Mouse (Mus musculus) forebrain, embryonic 11.5 days (tissue): ENCODE measurements at regions not wholly inside any gene's neighbourhood (a gene's known extent, or its start where the extent isn't known, plus 50 kb on each side); places are given as distances from the start of the nearest gene placed in this dataset.
A peak's percentile ranks its signal among the peaks of the same experiment; 100 is the strongest.

Experiments used
- ATAC-seq: fragments of 200-750 bp; cut with Nextera tagmentation; replicated peaks from 2 replicates; pipeline ENCODE4 v1.8.0; 2017; ENCODE audit warnings: moderate TSS enrichment; ENCODE audit not compliant: low FRiP score
- DNase-seq: peaks from one replicate; pipeline ENCODE4 v3.0.0-alpha.2; 2017; ENCODE audit warnings: low spot score
- H3K27ac ChIP-seq: fragments of 300-500 bp; sonication (generic); 2 replicates; pipeline ENCODE4 v1.5.1; 2014; ENCODE audit warnings: low read depth, low read length
- H3K27me3 ChIP-seq: fragments of 300-500 bp; sonication (generic); 2 replicates; pipeline ENCODE4 v1.6.1; 2014; ENCODE audit warnings: mild to moderate bottlenecking, low read length, mixed read lengths; ENCODE audit not compliant: control insufficient read depth, insufficient read depth
- H3K36me3 ChIP-seq: fragments of 300-500 bp; sonication (generic); 2 replicates; pipeline ENCODE4 v1.6.1; 2014; ENCODE audit warnings: mild to moderate bottlenecking, low read length, moderate library complexity, mixed read lengths; ENCODE audit not compliant: control insufficient read depth, insufficient read depth
- H3K4me1 ChIP-seq: fragments of 300-500 bp; sonication (generic); replicated peaks from 2 replicates; pipeline ENCODE4 v1.6.1; 2014; ENCODE audit warnings: low read length, mixed read lengths; ENCODE audit not compliant: control insufficient read depth, insufficient read depth
- H3K4me2 ChIP-seq: fragments of 300-500 bp; sonication (generic); 2 replicates; pipeline ENCODE4 v1.6.1; 2014; ENCODE audit warnings: low read depth, mild to moderate bottlenecking, low read length, moderate library complexity, mixed read lengths; ENCODE audit not compliant: severe bottlenecking
- H3K4me3 ChIP-seq: fragments of 300-500 bp; sonication (generic); 2 replicates; pipeline ENCODE4 v1.5.1; 2014; ENCODE audit warnings: low read depth, low read length
- H3K9ac ChIP-seq: fragments of 300-500 bp; sonication (generic); 2 replicates; pipeline ENCODE4 v1.6.1; 2014; ENCODE audit warnings: low read length
- H3K9me3 ChIP-seq: fragments of 300-500 bp; sonication (generic); 2 replicates; pipeline ENCODE4 v1.6.1; 2016; ENCODE audit warnings: low read length, mixed read lengths; ENCODE audit not compliant: control insufficient read depth
- WGBS: fragments of 180-500 bp; shearing (Covaris S2); extraction: QIAGEN DNeasy Blood & Tissue Kit; methylation state at CpG from one replicate; pipeline ENCODE4 v1.1.7; 2014; 5-methylcytosine and 5-hydroxymethylcytosine counted together

DNA sequence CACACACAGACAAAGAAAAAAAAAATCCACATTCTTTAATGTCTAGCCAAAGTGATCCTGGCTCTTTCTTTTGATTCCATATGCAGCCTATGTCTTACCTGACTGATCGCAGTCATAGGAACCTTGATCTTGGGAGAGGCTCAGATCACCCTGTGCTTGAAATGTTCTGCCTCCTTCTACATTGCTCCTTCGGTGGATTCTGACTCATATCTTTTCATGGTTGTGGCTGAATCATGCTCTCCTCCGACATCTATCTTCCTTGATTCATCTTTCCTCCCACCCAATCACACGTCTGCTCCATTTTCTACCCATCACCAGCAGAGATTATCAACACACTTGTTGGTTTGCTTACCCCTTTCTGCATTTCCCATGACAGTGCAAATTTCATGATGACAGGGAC is 132.0 kb downstream of the Gm11146 start:
- H3K4me1 ChIP-seq = no peaks in the 10 kb centered on the region
- H3K9me3 ChIP-seq = no peaks in the 10 kb centered on the region
- no peak for ATAC-seq
- no peak overlapping the region for H3K27ac ChIP-seq
- no peak overlapping the region for H3K4me2 ChIP-seq
- no peak overlapping the region for H3K4me3 ChIP-seq
- no peaks in the 10 kb centered on the region; the same call in 1 of the 2 replicates for H3K36me3 ChIP-seq
- DNase-seq = no peak
- H3K9ac ChIP-seq = no peak overlapping the region
- no peaks in the 10 kb centered on the region for H3K27me3 ChIP-seq
- WGBS = 95% methylated on average over 4 of the region's 4 CpGs

DNA sequence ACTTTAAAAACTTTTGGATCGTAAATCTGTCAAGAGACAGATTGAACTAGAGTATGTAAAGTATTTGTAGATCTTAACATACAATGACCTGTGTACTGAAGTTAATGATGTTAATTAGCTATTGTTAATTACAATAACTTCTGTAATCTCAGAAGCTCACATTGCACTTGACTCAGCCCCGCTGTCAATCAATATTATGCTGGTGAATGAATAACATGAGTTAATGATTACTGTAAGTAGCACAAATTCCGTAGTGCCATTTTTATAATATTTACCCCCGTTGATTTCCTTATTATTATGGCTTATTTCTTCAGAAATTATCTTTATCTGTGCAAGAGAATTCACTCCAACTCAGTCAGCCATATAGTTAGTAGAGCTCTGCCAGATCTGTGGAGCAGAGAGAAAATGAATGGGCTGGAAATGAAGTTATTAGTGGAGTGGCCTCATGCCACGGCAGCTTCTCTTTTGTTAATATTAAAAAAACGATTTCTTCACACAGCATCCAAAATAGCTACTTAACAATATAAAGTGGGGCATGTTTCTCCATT is 132.5 kb downstream of the Gm11146 start:
- WGBS = 86% methylated on average over 6 of the region's 6 CpGs
- Histone ChIP-seq H3K36me3 (no peaks in the 10 kb centered on the region; the same call in 1 of the 2 replicates), H3K9ac (no peak overlapping the region), H3K27me3 (no peaks in the 10 kb centered on the region), H3K4me3 (no peak overlapping the region), H3K4me1 (0 out of 2 replicates have a peak, but pooled peaks cover 2% of the 10 kb centered on the region), H3K4me2 (no peak overlapping the region), H3K27ac (no peak overlapping the region), H3K9me3 (no peaks in the 10 kb centered on the region)
- DNase-seq (no peak), ATAC-seq (no peak)

DNA sequence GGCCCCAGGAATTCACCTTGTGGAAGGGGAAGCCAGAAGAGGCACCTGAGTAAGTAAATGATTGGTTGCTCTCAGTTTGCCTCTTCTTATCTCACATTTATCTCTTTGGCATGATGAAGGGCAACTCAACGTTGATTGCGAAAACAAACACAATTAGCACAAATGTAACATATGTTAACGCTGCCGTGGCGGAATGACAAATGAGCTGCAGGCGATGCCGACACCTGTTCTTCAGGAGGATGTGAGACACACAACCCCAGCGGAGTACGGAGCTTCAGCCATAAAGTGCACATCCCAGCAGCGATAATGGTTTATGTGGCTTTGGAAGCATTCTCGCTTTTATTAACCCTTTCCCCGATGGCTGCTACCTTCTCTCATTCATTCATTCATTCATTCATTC is 134.7 kb downstream of the Gm11146 start:
- Histone ChIP-seq H3K27me3 (no peaks in the 10 kb centered on the region), H3K4me2 (no peak overlapping the region), H3K9me3 (no peaks in the 10 kb centered on the region), H3K27ac (no peak overlapping the region), H3K4me3 (no peak overlapping the region), H3K4me1 (0 out of 2 replicates have a peak, but pooled peaks cover 2% of the 10 kb centered on the region), H3K36me3 (no peaks in the 10 kb centered on the region; the same call in 1 of the 2 replicates), H3K9ac (no peak overlapping the region)
- no peak for DNase-seq
- WGBS = 93% methylated on average over 12 of the region's 12 CpGs
- ATAC-seq = no peak

DNA sequence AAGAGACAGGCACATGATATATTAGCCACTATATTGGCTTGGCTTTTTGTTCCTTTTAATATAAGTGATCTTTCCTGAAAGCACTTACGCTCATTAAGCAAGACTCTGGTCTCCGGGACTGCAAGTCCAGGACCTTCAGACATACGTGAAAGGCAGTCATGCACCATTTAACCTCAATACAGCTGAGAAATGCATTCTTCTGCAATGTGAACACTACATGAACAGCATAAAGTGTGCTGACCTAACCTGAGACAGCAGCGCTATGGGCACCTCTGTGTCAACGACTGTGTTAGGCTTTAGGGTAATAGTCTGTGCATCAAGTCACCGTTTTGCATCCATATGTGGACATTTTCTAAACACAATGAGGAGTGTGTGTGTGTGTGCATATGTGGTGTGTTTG is 137.3 kb downstream of the Gm11146 start:
- no peak overlapping the region for H3K27ac ChIP-seq
- ATAC-seq (peak; percentile 51; the same call in 1 of the 2 replicates), DNase-seq (no peak)
- 44% methylated on average over 6 of the region's 6 CpGs for WGBS
- H3K4me3 ChIP-seq = no peak overlapping the region
- H3K9me3 ChIP-seq = no peaks in the 10 kb centered on the region
- H3K36me3 ChIP-seq = no peaks in the 10 kb centered on the region; the same call in 1 of the 2 replicates
- H3K9ac ChIP-seq = no peak overlapping the region
- H3K27me3 ChIP-seq = no peaks in the 10 kb centered on the region
- H3K4me1 ChIP-seq = 0 out of 2 replicates have a peak, but pooled peaks cover 2% of the 10 kb centered on the region
- no peak overlapping the region for H3K4me2 ChIP-seq

DNA sequence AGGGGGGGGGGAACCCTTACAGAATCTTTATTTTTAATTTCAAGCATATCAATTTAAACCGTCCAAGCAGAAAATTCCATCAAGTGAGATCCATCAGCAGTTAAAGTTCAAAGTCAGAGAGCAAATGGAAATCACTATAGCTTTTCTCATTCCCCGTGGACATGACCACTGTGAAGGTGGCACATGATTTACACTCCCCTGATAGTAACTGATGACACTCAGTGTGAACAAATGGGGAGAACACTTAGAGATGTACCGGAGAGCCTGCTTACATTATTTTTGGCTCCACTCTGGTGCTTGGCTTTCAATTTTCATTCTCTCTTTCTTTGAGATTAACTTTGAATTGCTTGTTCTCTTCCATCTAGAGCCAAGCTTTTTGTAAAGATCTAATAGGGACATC is 140.0 kb downstream of the Gm11146 start:
- Histone ChIP-seq H3K9me3 (no peaks in the 10 kb centered on the region), H3K27me3 (no peaks in the 10 kb centered on the region), H3K4me1 (0 out of 2 replicates have a peak, but pooled peaks cover 2% of the 10 kb centered on the region), H3K9ac (no peak overlapping the region), H3K27ac (no peak overlapping the region), H3K4me2 (no peak overlapping the region), H3K36me3 (no peaks in the 10 kb centered on the region), H3K4me3 (no peak overlapping the region)
- WGBS = 85% methylated on average over 3 of the region's 3 CpGs
- ATAC-seq (no peak), DNase-seq (no peak)

DNA sequence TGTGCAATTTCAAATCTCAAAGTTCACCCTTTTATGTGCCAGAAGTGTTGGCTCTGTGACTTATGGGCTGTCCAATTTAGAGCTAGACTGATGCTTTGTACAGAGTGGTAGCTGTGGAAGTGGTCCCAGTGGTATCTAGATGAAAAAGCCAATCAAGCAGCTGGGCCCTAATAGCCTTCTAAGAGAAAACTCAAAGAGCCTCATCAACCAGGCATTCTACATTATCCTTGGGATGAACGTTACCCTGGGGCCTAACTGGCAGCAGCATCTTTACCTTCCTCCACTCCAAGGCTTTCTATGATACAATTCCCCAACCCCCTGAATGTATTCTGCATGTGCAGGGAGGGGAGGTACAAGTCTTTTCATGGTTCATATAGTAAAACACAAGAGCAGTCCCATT is 140.4 kb downstream of the Gm11146 start:
- Histone ChIP-seq H3K9me3 (no peaks in the 10 kb centered on the region), H3K27ac (no peak overlapping the region), H3K4me2 (no peak overlapping the region), H3K9ac (no peak overlapping the region), H3K27me3 (no peaks in the 10 kb centered on the region), H3K4me3 (no peak overlapping the region), H3K4me1 (0 out of 2 replicates have a peak, but pooled peaks cover 2% of the 10 kb centered on the region), H3K36me3 (no peaks in the 10 kb centered on the region)
- DNase-seq (no peak), ATAC-seq (no peak)
- 55% methylated on average over 1 of the region's 1 CpGs for WGBS

DNA sequence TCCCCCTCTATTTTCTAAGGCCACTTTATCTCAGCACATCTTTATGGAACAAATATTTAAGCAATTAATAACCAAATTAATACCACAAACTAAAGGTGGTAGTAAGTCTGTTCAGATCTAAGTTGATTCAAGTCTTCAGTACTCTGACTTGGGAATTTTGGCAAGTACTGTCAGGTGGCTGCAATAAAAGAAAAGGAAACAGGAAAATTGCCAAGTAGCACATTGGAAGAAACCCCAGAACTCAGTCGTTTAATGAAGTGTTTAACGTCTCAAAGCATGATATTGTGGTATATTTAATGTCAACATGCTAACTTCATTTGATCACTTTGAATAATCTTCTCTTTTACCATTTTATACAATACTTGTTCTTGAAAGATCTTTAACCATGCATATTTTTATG is 142.2 kb downstream of the Gm11146 start:
- no peak overlapping the region for H3K4me3 ChIP-seq
- DNase-seq (no peak), ATAC-seq (no peak)
- H3K4me1 ChIP-seq = 0 out of 2 replicates have a peak, but pooled peaks cover 2% of the 10 kb centered on the region
- 91% methylated on average over 2 of the region's 2 CpGs for WGBS
- no peak overlapping the region for H3K9ac ChIP-seq
- no peaks in the 10 kb centered on the region for H3K36me3 ChIP-seq
- no peak overlapping the region for H3K4me2 ChIP-seq
- H3K9me3 ChIP-seq = no peaks in the 10 kb centered on the region
- H3K27ac ChIP-seq = no peak overlapping the region
- H3K27me3 ChIP-seq = no peaks in the 10 kb centered on the region

DNA sequence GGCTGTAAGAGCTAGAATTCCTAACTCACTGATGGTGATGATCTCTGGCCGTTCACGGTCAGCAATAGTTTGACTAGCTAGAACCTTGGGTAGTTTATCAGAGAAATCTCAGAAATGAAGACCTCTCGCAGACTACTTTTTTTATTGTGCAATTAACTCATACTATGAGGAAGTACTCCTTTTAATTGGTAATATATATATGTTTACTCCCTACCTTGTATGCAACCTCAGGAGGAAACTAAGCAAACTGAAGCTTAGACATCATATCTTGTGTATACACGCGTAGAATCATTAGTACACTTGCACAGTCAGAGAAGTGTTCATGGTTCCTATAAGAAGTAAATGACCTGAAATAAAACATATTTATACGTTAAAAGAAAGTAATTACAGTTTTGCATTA is 157.2 kb downstream of the Gm11146 start:
- Histone ChIP-seq H3K9me3 (no peaks in the 10 kb centered on the region), H3K27me3 (no peaks in the 10 kb centered on the region), H3K36me3 (no peaks in the 10 kb centered on the region), H3K9ac (no peak overlapping the region), H3K4me3 (no peak overlapping the region), H3K4me1 (no peaks in the 10 kb centered on the region; the same call in 1 of the 2 replicates), H3K4me2 (no peak overlapping the region), H3K27ac (no peak overlapping the region)
- DNase-seq (no peak), ATAC-seq (no peak)
- WGBS = 95% methylated on average over 6 of the region's 6 CpGs

DNA sequence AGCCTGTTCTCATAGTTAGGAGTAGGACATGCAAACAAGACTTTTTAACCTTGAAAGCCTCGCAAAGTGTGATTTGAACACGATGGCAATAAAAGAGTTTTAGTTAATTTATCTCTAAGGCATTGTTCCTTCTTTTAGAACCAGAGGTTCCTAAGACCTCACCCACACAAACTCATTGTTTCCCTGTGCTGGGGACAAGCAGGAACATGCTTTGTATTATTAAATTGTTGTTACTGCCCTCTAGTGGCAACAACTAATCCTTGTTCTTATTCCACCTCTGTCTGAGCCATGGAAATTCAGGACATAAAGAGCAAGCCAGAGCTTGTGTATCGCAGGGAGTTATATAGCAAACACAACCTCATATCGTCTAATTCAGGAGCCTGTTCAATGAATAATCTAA is 157.9 kb downstream of the Gm11146 start:
- no peaks in the 10 kb centered on the region for H3K27me3 ChIP-seq
- 27% methylated on average over 4 of the region's 4 CpGs for WGBS
- H3K27ac ChIP-seq = no peak overlapping the region
- H3K4me2 ChIP-seq = no peak overlapping the region
- H3K4me1 ChIP-seq = no peaks in the 10 kb centered on the region; the same call in 1 of the 2 replicates
- no peak overlapping the region for H3K9ac ChIP-seq
- no peaks in the 10 kb centered on the region for H3K9me3 ChIP-seq
- ATAC-seq = peak; percentile 88
- no peak overlapping the region for H3K4me3 ChIP-seq
- H3K36me3 ChIP-seq = no peaks in the 10 kb centered on the region
- no peak for DNase-seq
